Mouse (Mus musculus): ENCODE results near the gene Cdkn2d. TPM values are rescaled to one million over a fixed set of nuclear protein-coding genes. Genes with fewer than 3 reads are reported as not detected.

Cdkn2d gene
- polyA plus RNA-seq, 1 experiment from 2014 or later, result 114 TPM

GRCm38 (mm10) chr9:21288404-21289336 lies 2.5 kb downstream of the Cdkn2d start:
- WGBS, result 79% methylated on average over 13 of the region's 13 CpGs
- H3K9ac ChIP-seq, result peak overlapping the region; percentile 80
- no peaks in the 10 kb centered on the region for H3K27me3 ChIP-seq
- H3K27ac ChIP-seq (replicated peaks), result peak overlapping the region; percentile 89
- peak overlapping the region; percentile 86 for H3K4me2 ChIP-seq
- H3K36me3 ChIP-seq, result peaks cover 18% of the 10 kb centered on the region
- ATAC-seq (ENCODE audit: low read depth), result no peak
- peak overlapping the region; percentile 81 for H3K4me3 ChIP-seq
- no peaks in the 10 kb centered on the region for H3K9me3 ChIP-seq
- H3K4me1 ChIP-seq (replicated peaks), result peaks cover 44% of the 10 kb centered on the region

GRCm38 (mm10) chr9:21287571-21288402 lies 3.4 kb downstream of the Cdkn2d start, which contains the start of gene Kri1:
Kri1 (minus strand) TSS chr9:21287969.
- peaks cover 44% of the 10 kb centered on the region for H3K4me1 ChIP-seq (replicated peaks)
- no peaks in the 10 kb centered on the region for H3K27me3 ChIP-seq
- WGBS, result under 1% methylated on average over 59 of the region's 59 CpGs
- peak; percentile 70 for ATAC-seq (ENCODE audit: low read depth)
- H3K9ac ChIP-seq, result peak within 1 kb of the TSS; percentile 80
- H3K9me3 ChIP-seq, result no peaks in the 10 kb centered on the region
- H3K4me3 ChIP-seq, result peak within 1 kb of the TSS; percentile 81
- H3K4me2 ChIP-seq, result peak within 1 kb of the TSS; percentile 86
- peaks cover 22% of the 10 kb centered on the region for H3K36me3 ChIP-seq
- peak within 1 kb of the TSS; percentile 89 for H3K27ac ChIP-seq (replicated peaks)

GRCm38 (mm10) chr9:21286753-21287152 lies 4.5 kb downstream of the Cdkn2d start:
- Histone ChIP-seq H3K9ac (peak overlapping the region; percentile 80), H3K9me3 (no peaks in the 10 kb centered on the region), H3K27ac (replicated peaks) (peak overlapping the region; percentile 89), H3K27me3 (no peaks in the 10 kb centered on the region), H3K4me2 (peak overlapping the region; percentile 86), H3K36me3 (peaks cover 31% of the 10 kb centered on the region), H3K4me1 (replicated peaks) (peaks cover 42% of the 10 kb centered on the region), H3K4me3 (peak overlapping the region; percentile 81)
- no peak for ATAC-seq (ENCODE audit: low read depth)
- WGBS, result 65% methylated on average over 3 of the region's 3 CpGs

- H3K36me3 ChIP-seq, result peaks cover 58% of the 10 kb centered on the region
- peaks cover 25% of the 10 kb centered on the region for H3K4me1 ChIP-seq (replicated peaks)
- H3K9me3 ChIP-seq, result no peaks in the 10 kb centered on the region
- no peak for ATAC-seq (ENCODE audit: low read depth)
- H3K4me2 ChIP-seq, result no peak overlapping the region
- no peaks in the 10 kb centered on the region for H3K27me3 ChIP-seq
- no peak overlapping the region for H3K27ac ChIP-seq (replicated peaks)
- no peak overlapping the region for H3K4me3 ChIP-seq
- no peak overlapping the region for H3K9ac ChIP-seq
- 88% methylated on average over 3 of the region's 3 CpGs for WGBS
Observed at GRCm38 (mm10) chr9:21283994-21284393, 7.2 kb downstream of the Cdkn2d start.

GRCm38 (mm10) chr9:21283591-21283990 lies 7.6 kb downstream of the Cdkn2d start:
- H3K36me3 ChIP-seq, result peaks cover 62% of the 10 kb centered on the region
- no peak overlapping the region for H3K4me2 ChIP-seq
- peaks cover 21% of the 10 kb centered on the region for H3K4me1 ChIP-seq (replicated peaks)
- no peaks in the 10 kb centered on the region for H3K9me3 ChIP-seq
- no peak overlapping the region for H3K9ac ChIP-seq
- ATAC-seq (ENCODE audit: low read depth), result no peak
- H3K4me3 ChIP-seq, result no peak overlapping the region
- 90% methylated on average over 5 of the region's 5 CpGs for WGBS
- H3K27me3 ChIP-seq, result no peaks in the 10 kb centered on the region
- no peak overlapping the region for H3K27ac ChIP-seq (replicated peaks)

GRCm38 (mm10) chr9:21277776-21278175 lies 13.4 kb downstream of the Cdkn2d start:
- peaks cover 97% of the 10 kb centered on the region for H3K36me3 ChIP-seq
- H3K27me3 ChIP-seq, result no peaks in the 10 kb centered on the region
- H3K9ac ChIP-seq, result no peak overlapping the region
- WGBS, result 94% methylated on average over 5 of the region's 5 CpGs
- H3K9me3 ChIP-seq, result no peaks in the 10 kb centered on the region
- H3K27ac ChIP-seq (replicated peaks), result no peak overlapping the region
- no peak overlapping the region for H3K4me3 ChIP-seq
- H3K4me2 ChIP-seq, result no peak overlapping the region
- H3K4me1 ChIP-seq (replicated peaks), result no peaks in the 10 kb centered on the region
- no peak for ATAC-seq (ENCODE audit: low read depth)

- no peak; the same call in 1 of the 2 replicates for ATAC-seq (ENCODE audit: low read depth)
- Histone ChIP-seq H3K4me2 (no peak overlapping the region), H3K36me3 (peaks cover 98% of the 10 kb centered on the region), H3K9me3 (no peaks in the 10 kb centered on the region), H3K27ac (replicated peaks) (no peak overlapping the region), H3K27me3 (no peaks in the 10 kb centered on the region), H3K9ac (no peak overlapping the region), H3K4me3 (no peak overlapping the region), H3K4me1 (replicated peaks) (no peaks in the 10 kb centered on the region)
- 91% methylated on average over 8 of the region's 8 CpGs for WGBS
Observed at GRCm38 (mm10) chr9:21276307-21276706, 14.9 kb downstream of the Cdkn2d start.

- Histone ChIP-seq H3K4me1 (replicated peaks) (no peaks in the 10 kb centered on the region), H3K4me3 (no peak overlapping the region), H3K9me3 (no peaks in the 10 kb centered on the region), H3K4me2 (no peak overlapping the region), H3K27ac (replicated peaks) (no peak overlapping the region), H3K36me3 (peaks cover 98% of the 10 kb centered on the region), H3K9ac (no peak overlapping the region), H3K27me3 (no peaks in the 10 kb centered on the region)
- 89% methylated on average over 12 of the region's 12 CpGs for WGBS
- no peak for ATAC-seq (ENCODE audit: low read depth)
Observed at GRCm38 (mm10) chr9:21275727-21276126, 15.5 kb downstream of the Cdkn2d start.

GRCm38 (mm10) chr9:21275013-21275710 lies 16.0 kb downstream of the Cdkn2d start:
- Histone ChIP-seq H3K4me2 (no peak overlapping the region), H3K4me1 (replicated peaks) (no peaks in the 10 kb centered on the region), H3K4me3 (no peak overlapping the region), H3K9ac (no peak overlapping the region), H3K27ac (replicated peaks) (no peak overlapping the region), H3K36me3 (peaks cover 99% of the 10 kb centered on the region), H3K9me3 (no peaks in the 10 kb centered on the region), H3K27me3 (no peaks in the 10 kb centered on the region)
- ATAC-seq (ENCODE audit: low read depth), result no peak
- 88% methylated on average over 7 of the region's 7 CpGs for WGBS

GRCm38 (mm10) chr9:21274336-21274735 lies 16.9 kb downstream of the Cdkn2d start:
- WGBS, result 97% methylated on average over 3 of the region's 3 CpGs
- H3K27me3 ChIP-seq, result no peaks in the 10 kb centered on the region
- H3K4me1 ChIP-seq (replicated peaks), result no peaks in the 10 kb centered on the region
- no peak for ATAC-seq (ENCODE audit: low read depth)
- no peak overlapping the region for H3K9ac ChIP-seq
- peaks cover 98% of the 10 kb centered on the region for H3K36me3 ChIP-seq
- H3K9me3 ChIP-seq, result no peaks in the 10 kb centered on the region
- no peak overlapping the region for H3K4me2 ChIP-seq
- H3K27ac ChIP-seq (replicated peaks), result no peak overlapping the region
- no peak overlapping the region for H3K4me3 ChIP-seq

- no peak for ATAC-seq (ENCODE audit: low read depth)
- H3K9me3 ChIP-seq, result no peaks in the 10 kb centered on the region
- WGBS, result 87% methylated on average over 7 of the region's 7 CpGs
Observed at GRCm38 (mm10) chr9:21273520-21274228, 17.5 kb downstream of the Cdkn2d start.

More at GRCm38 (mm10) chr9:21273520-21274228, 17.5 kb downstream of the Cdkn2d start:
- peaks cover 98% of the 10 kb centered on the region for H3K36me3 ChIP-seq
- no peaks in the 10 kb centered on the region for H3K27me3 ChIP-seq
- no peaks in the 10 kb centered on the region for H3K4me1 ChIP-seq (replicated peaks)
- H3K4me3 ChIP-seq, result no peak overlapping the region
- H3K27ac ChIP-seq (replicated peaks), result no peak overlapping the region
- no peak overlapping the region for H3K4me2 ChIP-seq
- H3K9ac ChIP-seq, result no peak overlapping the region

Measured in neural tube, embryonic 13.5 days (tissue).